Comparison of ENCODE assay signal across 19 mouse cellular contexts in the genomic region with DNA sequence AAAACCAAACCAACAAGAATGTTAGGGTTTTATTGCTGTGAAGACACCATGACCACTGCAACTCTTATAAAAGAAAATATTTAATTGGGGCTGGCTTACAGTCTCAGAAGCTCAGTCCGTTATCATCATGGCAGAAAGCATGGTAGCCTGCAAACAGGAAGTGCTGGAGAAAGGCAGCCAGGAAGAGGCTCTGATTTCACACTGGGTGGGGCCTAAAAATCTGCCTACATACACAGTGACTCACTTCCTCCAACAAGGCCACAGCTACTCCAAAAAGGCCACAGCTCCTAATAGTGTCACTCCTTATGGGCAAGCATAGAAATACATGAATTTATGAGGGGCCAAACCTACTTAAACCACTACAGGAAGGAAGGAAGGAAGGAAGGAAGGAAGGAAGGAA. TPM values are rescaled to one million over a fixed set of nuclear protein-coding genes. Genes with fewer than 3 reads are reported as not detected.
DNase-seq lines count a peak whose midpoint lies in the region; ATAC-seq lines count a peak whose summit lies in the region.
"Had no signal": no experiment of that assay in that cellular context is flagged by ENCODE, and none has a peak within 500 bp of the region (broad histone marks: within the 10 kb centered on the region; RNA-seq: fewer than 3 reads in every experiment).

No protein-coding gene starts in this region.

- DNase-seq in 416B (ENCODE audit: low read depth) (peak; percentile 72), R1 (ENCODE audit: low read depth, low spot score) (peak; percentile 46)
- peak; percentile 4 for DNase-seq in induced T-regulatory cell, adult 2 months (ENCODE audit: low read depth)
- no peak for DNase-seq in cerebellum, postnatal 10 days
- DNase-seq in right cerebral cortex, adult 18-20 months: no peak
- DNase-seq in gastrocnemius, postnatal 4 days (ENCODE audit: low spot score in 2 of 2): no peak
- DNase-seq in lung, postnatal 14 days: no peak
- DNase-seq: cerebellum, adult 11 months; cerebellum, adult 8-10 months; cerebellum, postnatal 25 days; forebrain, postnatal 0 days; gastrocnemius, postnatal 14 days; heart, adult 18-20 months; heart, postnatal 10 days; heart, postnatal 4 days had no signal

- ATAC-seq in monocyte, adult 5-6 weeks (replicated peaks; ENCODE audit: insufficient number of reproducible peaks, low FRiP score, low TSS enrichment, poor library complexity, severe bottlenecking): peak; percentile 63; the same call in 1 of the 2 replicates
- ATAC-seq: activated CD4-positive, CD25-positive, alpha-beta regulatory T cell, adult 4 months; forebrain, embryonic 13.5 days; forebrain, postnatal 0 days; hindbrain, embryonic 16.5 days had no signal

RNA-seq across cellular contexts. Expression of a gene that starts 26.3 kb away (rescaled TPM):
- total RNA-seq in monocyte, adult 5-6 weeks (2017): 4.2 to 8.3 TPM (median 8.1 TPM) in 3 replicates
- total RNA-seq in gastrocnemius, postnatal 4 days (2021): 10 to 100 TPM; 10.0 to 12.8 TPM

RNA-seq across cellular contexts. Expression of a gene that starts 45.3 kb away (rescaled TPM):
- 176 to 189 TPM (median 178 TPM) in 3 replicates for total RNA-seq in monocyte, adult 5-6 weeks (2017)
- total RNA-seq in gastrocnemius, postnatal 4 days (2021): 10 to 100 TPM; 32.7 to 42.0 TPM

Comparison
In these comparisons a context has a peak if more than half of its experiments do, and no peak if none do; other contexts are left out.
1. DNase-seq: peak in 416B (single experiment), R1 (single experiment) and induced T-regulatory cell, adult 2 months (single experiment); none in cerebellum, postnatal 10 days (0 of 2), right cerebral cortex, adult 18-20 months (single experiment), gastrocnemius, postnatal 4 days (0 of 2) and lung, postnatal 14 days (single experiment).